Mouse (Mus musculus) forebrain, embryonic 14.5 days (tissue): ENCODE results near the gene Scaf11. TPM values are rescaled to one million over a fixed set of nuclear protein-coding genes. Genes with fewer than 3 reads are reported as not detected.

Experiments
- ATAC-seq: fragments of 200-750 bp; cut with Nextera tagmentation; 2 replicates; pipeline ENCODE4 v1.8.0; 2017; ENCODE audit warnings: mild to moderate bottlenecking, moderate library complexity
- DNase-seq: peaks from one replicate; pipeline ENCODE4 v3.0.0-alpha.2; 2015; ENCODE audit warnings: low spot score
- H3K27ac ChIP-seq: fragments of 300-500 bp; sonication (generic); 2 replicates; pipeline ENCODE4 v1.5.1; 2014; ENCODE audit warnings: low read depth, mild to moderate bottlenecking, control low read depth, low read length, moderate library complexity
- H3K27me3 ChIP-seq: fragments of 300-500 bp; sonication (generic); replicated peaks from 2 replicates; pipeline ENCODE4 v1.6.1; 2014; ENCODE audit warnings: low read length, control low read depth, mixed read lengths; ENCODE audit not compliant: control insufficient read depth, insufficient read depth
- H3K36me3 ChIP-seq: fragments of 300-500 bp; sonication (generic); 2 replicates; pipeline ENCODE4 v1.6.1; 2014; ENCODE audit warnings: low read length, control low read depth; ENCODE audit not compliant: control insufficient read depth, insufficient read depth
- H3K4me1 ChIP-seq: fragments of 300-500 bp; sonication (generic); 2 replicates; pipeline ENCODE4 v1.6.1; 2014; ENCODE audit warnings: antibody characterized with exemption, low read length, control low read depth; ENCODE audit not compliant: control insufficient read depth, insufficient read depth
- H3K4me2 ChIP-seq: fragments of 300-500 bp; sonication (generic); 2 replicates; pipeline ENCODE4 v1.6.1; 2014; ENCODE audit warnings: mild to moderate bottlenecking, control low read depth, low read length
- H3K4me3 ChIP-seq: fragments of 300-500 bp; sonication (generic); 2 replicates; pipeline ENCODE4 v1.5.1; 2014; ENCODE audit warnings: low read depth, low read length, control low read depth
- H3K9ac ChIP-seq: fragments of 300-500 bp; sonication (generic); 2 replicates; pipeline ENCODE4 v1.6.1; 2014; ENCODE audit warnings: mild to moderate bottlenecking, low read length, control low read depth, moderate library complexity
- H3K9me3 ChIP-seq: fragments of 300-500 bp; sonication (generic); replicated peaks from 2 replicates; pipeline ENCODE4 v1.6.1; 2016; ENCODE audit warnings: low read length, control low read depth, mixed read lengths; ENCODE audit not compliant: control insufficient read depth
- WGBS: fragments of 180-500 bp; shearing (Covaris S2); extraction: QIAGEN DNeasy Blood & Tissue Kit; methylation state at CpG from one replicate; pipeline ENCODE4 v1.1.7; 2014; 5-methylcytosine and 5-hydroxymethylcytosine counted together
- polyA plus RNA-seq: library from polyadenylated mRNA; unstranded; fragments of >200 nt; fragmentation: Nextera tagmentation; extraction: Ambion mirVana; gene quantifications from 2 replicates; pipeline ENCODE4 v1.2.1, GENCODE M21; 2014

The Scaf11 gene
- polyA plus RNA-seq, 1 experiment from 2014 or later = 50.1 TPM

DNA sequence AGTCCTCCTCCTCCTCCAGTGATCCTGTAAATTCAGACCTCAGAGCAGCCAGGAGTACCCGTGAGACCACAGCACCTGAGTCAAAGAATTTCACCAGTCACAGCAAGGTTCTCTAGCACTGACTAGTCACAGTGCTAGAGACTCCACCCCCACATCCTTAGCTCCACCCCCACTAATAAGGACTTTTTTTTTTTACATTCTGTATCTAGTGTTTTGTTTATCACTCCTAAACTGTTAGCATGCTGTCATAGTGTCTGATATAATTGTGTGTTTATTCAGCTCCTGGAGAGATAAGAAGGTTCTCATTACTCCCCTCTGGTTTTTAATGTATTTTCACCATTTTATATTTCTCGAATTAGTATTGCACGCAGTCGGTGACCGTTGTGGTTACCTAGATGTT is 29.5 kb upstream of the Scaf11 start:
- WGBS = 81% methylated on average over 5 of the region's 5 CpGs

DNA sequence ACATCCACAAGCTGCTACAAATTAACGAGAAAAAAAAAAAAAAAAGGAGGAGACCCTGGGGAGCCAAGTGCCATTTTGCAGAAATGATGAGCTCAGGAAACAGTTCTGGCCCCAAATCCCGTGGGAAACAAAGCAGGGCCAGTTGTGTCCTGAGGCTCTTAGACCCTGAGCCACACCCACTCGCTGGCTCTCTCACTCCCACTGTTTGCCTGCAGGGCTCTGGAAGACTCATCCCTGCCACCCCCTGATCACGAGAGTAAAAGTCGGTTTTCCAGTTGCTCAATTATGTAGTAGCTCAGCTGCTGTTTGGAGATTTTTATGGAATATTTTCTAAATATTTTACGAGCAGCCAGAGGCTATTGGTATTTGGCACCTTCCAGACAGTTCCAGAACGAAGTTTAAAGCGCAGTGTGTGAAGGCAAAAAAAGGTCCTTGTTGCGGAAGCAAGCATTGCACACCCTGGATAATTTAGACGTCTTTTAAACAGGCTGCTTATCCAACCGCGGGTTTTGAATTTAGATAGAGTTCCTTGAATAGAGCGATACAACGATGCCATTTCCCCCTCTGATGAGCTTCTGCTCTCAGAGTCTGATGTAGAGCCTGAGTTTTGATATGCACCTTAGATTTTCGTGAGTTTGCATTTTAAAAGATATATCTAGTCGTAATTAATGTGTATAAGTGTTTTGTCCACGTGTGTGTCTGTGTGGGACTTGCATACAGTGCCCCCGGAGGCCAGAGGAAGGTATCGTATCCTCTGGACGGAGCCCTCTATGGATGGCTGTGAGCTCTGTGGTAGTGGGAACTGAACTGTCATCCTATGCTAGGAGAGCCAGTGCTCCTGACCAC is 28.5 kb upstream of the Scaf11 start:
- H3K4me2 ChIP-seq = peak overlapping the region; percentile 29
- no peak overlapping the region for H3K9ac ChIP-seq
- 0 out of 2 replicates have a peak, but pooled peaks cover 2% of the 10 kb centered on the region for H3K4me1 ChIP-seq
- no peaks in the 10 kb centered on the region for H3K9me3 ChIP-seq
- H3K36me3 ChIP-seq = no peaks in the 10 kb centered on the region
- no peaks in the 10 kb centered on the region for H3K27me3 ChIP-seq
- WGBS = 24% methylated on average over 20 of the region's 20 CpGs
- peak; percentile 45 for DNase-seq
- H3K4me3 ChIP-seq = no peak overlapping the region
- H3K27ac ChIP-seq = no peak overlapping the region
- ATAC-seq = peak; percentile 58; the same call in 1 of the 2 replicates

More for the DNA sequence above, 29.5 kb upstream of the Scaf11 start:
- Histone ChIP-seq H3K36me3 (no peaks in the 10 kb centered on the region), H3K4me2 (no peak overlapping the region), H3K27me3 (no peaks in the 10 kb centered on the region), H3K9ac (no peak overlapping the region), H3K9me3 (no peaks in the 10 kb centered on the region), H3K4me3 (no peak overlapping the region), H3K4me1 (0 out of 2 replicates have a peak, but pooled peaks cover 2% of the 10 kb centered on the region), H3K27ac (no peak overlapping the region)
- no peak for DNase-seq
- no peak for ATAC-seq

DNA sequence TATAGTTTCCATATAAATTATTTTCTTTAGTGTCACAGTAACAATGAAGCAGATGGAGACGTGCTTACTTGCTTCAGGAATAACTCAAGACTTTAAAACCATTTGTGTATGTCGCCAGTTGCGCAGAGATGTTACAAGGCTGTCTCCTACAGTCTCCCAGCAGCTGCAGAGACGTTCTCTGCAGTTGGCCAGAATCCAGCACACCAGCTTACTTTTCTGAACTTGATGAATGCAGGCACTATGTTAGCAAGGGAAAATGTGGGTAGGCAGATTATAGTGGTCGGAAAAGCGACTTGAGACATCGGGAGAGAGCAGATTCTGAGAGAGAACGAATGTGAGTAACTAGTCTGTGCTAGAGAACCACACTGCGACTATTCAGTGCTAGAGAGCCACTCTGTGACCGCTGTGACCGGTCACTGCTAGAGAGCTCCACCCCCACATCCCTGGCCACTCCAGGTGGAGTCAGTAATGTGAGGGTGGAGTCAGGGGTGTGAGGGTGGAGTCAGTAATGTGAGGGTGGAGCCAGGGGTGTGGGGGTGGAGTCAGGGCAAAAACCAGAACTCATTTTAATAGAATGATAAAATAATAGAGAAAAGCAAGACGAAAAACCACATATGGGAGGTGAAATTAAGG is 26.5 kb upstream of the Scaf11 start:
- Histone ChIP-seq H3K9ac (no peak overlapping the region), H3K4me1 (0 out of 2 replicates have a peak, but pooled peaks cover 2% of the 10 kb centered on the region), H3K4me2 (no peak overlapping the region), H3K27me3 (no peaks in the 10 kb centered on the region), H3K27ac (no peak overlapping the region), H3K4me3 (no peak overlapping the region), H3K36me3 (no peaks in the 10 kb centered on the region), H3K9me3 (no peaks in the 10 kb centered on the region)
- DNase-seq = peak; percentile 21
- WGBS = 59% methylated on average over 12 of the region's 12 CpGs
- no peak for ATAC-seq

DNA sequence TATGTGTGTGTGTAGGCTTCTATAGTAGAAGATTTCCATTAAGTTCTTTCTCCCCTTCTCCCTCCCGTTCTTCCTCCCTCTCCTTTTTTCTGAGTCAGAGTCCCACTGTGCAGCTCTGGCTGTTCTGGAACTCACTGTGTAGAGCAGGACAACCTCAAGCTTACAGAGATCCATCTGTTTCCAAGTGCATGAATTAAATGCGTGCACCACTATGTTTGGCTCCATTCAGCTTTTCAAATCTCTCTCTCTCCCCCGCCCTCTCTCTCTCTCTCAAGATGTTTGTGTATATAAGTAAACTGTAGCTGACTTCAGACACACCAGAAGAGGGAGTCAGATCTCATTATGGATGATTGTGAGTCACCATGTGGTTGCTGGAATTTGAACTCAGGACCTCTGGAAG is 20.2 kb upstream of the Scaf11 start:
- Histone ChIP-seq H3K4me2 (no peak overlapping the region), H3K27ac (no peak overlapping the region), H3K4me1 (no peaks in the 10 kb centered on the region), H3K36me3 (no peaks in the 10 kb centered on the region), H3K4me3 (no peak overlapping the region), H3K9ac (no peak overlapping the region), H3K27me3 (no peaks in the 10 kb centered on the region), H3K9me3 (no peaks in the 10 kb centered on the region)
- 78% methylated on average over 3 of the region's 3 CpGs for WGBS
- ATAC-seq (no peak), DNase-seq (no peak)

DNA sequence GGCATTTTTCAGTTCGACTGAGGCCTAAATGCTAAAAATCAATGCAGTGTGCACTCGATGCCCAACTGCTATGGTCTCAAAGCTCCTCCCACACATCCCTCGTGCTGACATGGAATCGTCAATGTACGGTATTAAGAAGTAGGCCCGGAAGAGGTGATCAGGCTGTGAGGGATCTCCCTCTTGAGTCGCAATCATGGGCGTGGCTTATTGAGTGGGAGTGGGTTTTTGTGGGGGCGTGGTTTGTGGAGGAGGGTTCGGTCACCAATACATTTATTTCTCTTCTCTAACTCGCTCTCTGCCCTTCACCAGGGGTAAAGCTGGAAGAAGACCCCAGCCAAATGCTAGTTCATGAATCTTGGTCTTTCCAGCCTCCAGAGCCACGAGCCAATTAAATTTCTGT is 17.4 kb upstream of the Scaf11 start:
- DNase-seq = no peak
- WGBS = 83% methylated on average over 12 of the region's 12 CpGs
- Histone ChIP-seq H3K9ac (no peak overlapping the region), H3K4me3 (no peak overlapping the region), H3K4me1 (no peaks in the 10 kb centered on the region), H3K36me3 (no peaks in the 10 kb centered on the region), H3K4me2 (no peak overlapping the region), H3K9me3 (no peaks in the 10 kb centered on the region), H3K27me3 (no peaks in the 10 kb centered on the region), H3K27ac (no peak overlapping the region)
- ATAC-seq = no peak

DNA sequence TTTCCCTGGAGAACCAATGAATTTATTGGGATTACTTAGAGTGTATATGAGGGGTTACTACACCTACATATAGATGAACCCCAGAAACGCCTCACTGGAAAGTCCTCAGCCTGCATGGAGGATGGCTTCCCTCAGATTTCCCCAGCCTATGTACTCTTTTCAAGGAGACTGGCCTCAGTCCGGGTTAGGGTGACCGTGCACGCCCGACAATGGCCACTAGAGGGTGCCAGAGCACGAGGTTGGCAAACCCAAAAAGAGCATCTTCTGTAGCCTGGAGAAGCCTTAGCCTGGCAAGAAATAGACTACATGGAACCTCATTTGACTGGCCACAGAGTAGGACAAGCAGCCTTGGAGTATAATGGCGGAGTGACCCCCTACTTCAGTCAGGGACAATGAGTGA is 15.7 kb upstream of the Scaf11 start:
- Histone ChIP-seq H3K27me3 (no peaks in the 10 kb centered on the region), H3K4me1 (no peaks in the 10 kb centered on the region), H3K4me3 (no peak overlapping the region), H3K4me2 (no peak overlapping the region), H3K27ac (no peak overlapping the region), H3K9ac (no peak overlapping the region), H3K36me3 (no peaks in the 10 kb centered on the region), H3K9me3 (no peaks in the 10 kb centered on the region)
- 4% methylated on average over 7 of the region's 7 CpGs for WGBS
- peak; percentile 72 for DNase-seq
- ATAC-seq = peak; percentile 52

DNA sequence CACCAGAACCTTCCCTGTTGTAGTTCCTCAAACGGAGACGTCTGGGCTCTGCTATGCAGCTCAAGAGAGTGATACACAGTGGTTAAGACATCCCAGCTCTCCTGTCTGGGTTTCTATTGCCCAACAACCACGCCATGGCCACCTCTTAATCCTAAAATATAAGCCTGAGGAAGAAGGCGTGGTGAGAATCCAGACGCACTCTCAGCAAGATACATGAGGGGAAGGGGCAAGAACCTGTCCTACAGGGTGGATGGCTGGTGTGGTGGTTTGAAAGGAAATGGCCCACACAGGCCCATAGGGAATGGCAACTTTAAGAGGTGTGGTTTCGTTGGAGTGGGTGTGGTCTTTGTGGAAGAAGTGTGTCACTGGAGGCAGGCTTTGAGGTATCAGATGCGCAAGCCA is 14.9 kb upstream of the Scaf11 start:
- Histone ChIP-seq H3K36me3 (no peaks in the 10 kb centered on the region), H3K4me3 (no peak overlapping the region), H3K27me3 (no peaks in the 10 kb centered on the region), H3K4me1 (no peaks in the 10 kb centered on the region), H3K9me3 (no peaks in the 10 kb centered on the region), H3K9ac (no peak overlapping the region), H3K4me2 (no peak overlapping the region), H3K27ac (no peak overlapping the region)
- ATAC-seq (no peak), DNase-seq (no peak)
- WGBS = 88% methylated on average over 7 of the region's 7 CpGs

DNA sequence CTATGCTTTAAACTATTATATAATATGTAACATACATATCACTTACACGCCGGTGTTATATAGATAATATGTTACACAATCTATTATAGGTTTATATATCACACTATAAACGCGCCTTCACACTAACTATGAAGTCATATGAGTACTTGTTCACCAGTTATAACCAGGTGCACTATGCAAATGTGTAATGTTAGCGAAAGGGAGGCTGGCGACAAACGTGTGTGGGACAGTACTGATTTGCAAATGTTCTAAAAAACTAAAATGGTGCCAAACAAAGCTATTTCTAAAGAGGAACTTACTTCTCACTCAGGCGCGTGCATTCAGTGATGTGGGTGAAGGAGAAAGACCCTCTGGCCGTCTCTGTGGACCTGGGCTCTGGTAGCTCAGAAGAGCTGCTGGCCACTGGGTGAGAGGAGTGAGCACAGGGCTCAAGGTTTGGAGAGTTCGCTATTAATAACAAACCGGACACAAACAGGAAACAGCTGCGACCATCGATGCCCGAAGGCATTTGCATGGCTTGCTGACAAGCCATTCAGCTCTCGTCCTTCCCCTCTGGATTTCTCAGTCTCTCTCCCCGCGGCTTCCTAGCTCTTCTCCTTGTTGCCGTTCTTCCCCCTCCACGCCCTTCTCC is 13.8 kb upstream of the Scaf11 start:
- no peaks in the 10 kb centered on the region for H3K27me3 ChIP-seq
- ATAC-seq (no peak), DNase-seq (no peak)
- H3K9me3 ChIP-seq = no peaks in the 10 kb centered on the region
- no peak overlapping the region for H3K27ac ChIP-seq
- no peak overlapping the region for H3K9ac ChIP-seq
- H3K4me3 ChIP-seq = no peak overlapping the region
- H3K36me3 ChIP-seq = no peaks in the 10 kb centered on the region
- no peak overlapping the region for H3K4me2 ChIP-seq
- 89% methylated on average over 20 of the region's 20 CpGs for WGBS
- H3K4me1 ChIP-seq = no peaks in the 10 kb centered on the region

DNA sequence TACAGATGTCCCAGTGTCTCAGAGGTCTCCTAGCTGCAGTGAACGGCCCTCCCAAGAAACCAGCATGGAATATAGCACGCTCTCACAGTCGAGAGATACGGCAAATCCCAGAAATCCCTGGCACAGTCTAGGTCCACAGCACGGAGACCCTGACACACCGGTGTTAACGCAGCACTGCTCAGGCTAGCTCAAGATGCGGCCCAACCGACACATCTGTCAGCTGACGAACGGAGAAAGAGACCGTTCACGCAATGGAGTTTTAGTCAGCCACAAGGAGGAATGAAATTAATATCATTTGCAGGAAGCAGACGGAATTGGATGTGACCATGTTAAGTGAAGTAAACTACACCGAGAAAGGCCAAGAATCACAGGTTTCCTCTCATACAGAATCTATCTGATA is 13.3 kb upstream of the Scaf11 start:
- H3K36me3 ChIP-seq = no peaks in the 10 kb centered on the region
- ATAC-seq (no peak), DNase-seq (no peak)
- no peaks in the 10 kb centered on the region for H3K4me1 ChIP-seq
- no peaks in the 10 kb centered on the region for H3K27me3 ChIP-seq
- H3K27ac ChIP-seq = no peak overlapping the region
- H3K9me3 ChIP-seq = no peaks in the 10 kb centered on the region
- H3K9ac ChIP-seq = no peak overlapping the region
- 94% methylated on average over 15 of the region's 15 CpGs for WGBS
- no peak overlapping the region for H3K4me2 ChIP-seq
- H3K4me3 ChIP-seq = no peak overlapping the region
